Mouse (Mus musculus): ENCODE data around the gene Ifng.

- TF ChIP-seq GATA1 (IDR thresholded peaks at IDR 0.05; ENCODE audit: borderline replicate concordance, low read length) (no peak), CTCF (IDR thresholded peaks at IDR 0.05; ENCODE audit: low read depth, low read length) (no peak), GATA2 (IDR thresholded peaks at IDR 0.05; ENCODE audit: borderline replicate concordance, low read depth, low read length) (no peak), POLR2AphosphoS5 (IDR thresholded peaks at IDR 0.05; ENCODE audit: insufficient replicate concordance, low read depth, low read length) (no peak), TAL1 (conservative IDR thresholded peaks at IDR 0.05; ENCODE audit: low read depth, low read length) (no peak)
These were observed 4.7 kb downstream of the Ifng start for GRCm38 (mm10) chr10:118445502-118445901.
